Mouse (Mus musculus): ENCODE measurements at regions not wholly inside any gene's neighbourhood (a gene's known extent, or its start where the extent isn't known, plus 50 kb on each side); places are given as distances from the start of the nearest gene placed in this dataset.

DNA sequence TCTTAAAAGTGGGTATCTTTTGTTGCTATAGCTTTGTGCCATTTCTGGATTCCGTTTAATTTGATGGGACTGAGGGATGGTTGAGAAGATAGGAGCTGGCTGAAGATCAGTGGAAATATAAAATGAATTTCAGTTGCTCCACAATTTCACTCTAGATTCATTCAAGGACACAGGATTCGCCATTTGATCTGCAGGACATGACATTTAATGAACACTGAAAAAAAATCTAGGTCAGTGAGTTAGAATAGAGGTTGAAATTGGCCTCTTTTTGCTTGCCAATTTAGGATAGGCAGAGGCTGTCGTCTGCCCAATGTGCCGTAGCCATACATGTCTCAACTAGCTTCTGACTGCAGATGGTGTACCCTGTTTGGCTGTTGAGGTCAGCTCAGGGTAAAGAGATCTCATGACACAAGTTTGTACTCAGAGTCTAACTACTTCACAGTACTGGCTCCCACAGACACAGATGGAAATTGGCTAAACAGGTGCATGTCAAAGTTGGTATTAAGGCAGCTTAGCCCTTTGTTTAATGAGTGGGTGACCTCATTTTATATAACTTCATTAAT lies 449.5 kb upstream of the Tle4 start:
- DNase-seq = no peak

DNA sequence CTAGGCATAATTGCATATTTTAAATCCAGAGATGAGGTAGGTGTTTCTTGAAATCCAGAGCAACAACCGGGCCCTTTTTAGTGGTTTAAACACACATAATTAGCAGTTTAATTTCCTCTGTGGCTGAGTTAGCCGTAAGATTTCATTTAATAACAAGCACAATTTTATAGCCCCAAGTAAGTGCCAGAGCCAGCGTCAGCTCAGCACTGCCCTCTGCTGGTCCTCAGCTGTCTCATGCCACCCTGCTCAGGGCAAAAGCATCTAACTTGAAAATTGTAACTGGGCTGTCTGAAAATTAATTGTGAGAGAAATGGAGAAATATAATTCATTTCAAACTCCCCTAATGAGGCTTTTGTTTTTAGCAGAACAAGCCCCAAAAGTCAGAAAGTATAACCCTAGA lies 437.7 kb upstream of the Tle4 start:
- peak; percentile 73 for DNase-seq

DNA sequence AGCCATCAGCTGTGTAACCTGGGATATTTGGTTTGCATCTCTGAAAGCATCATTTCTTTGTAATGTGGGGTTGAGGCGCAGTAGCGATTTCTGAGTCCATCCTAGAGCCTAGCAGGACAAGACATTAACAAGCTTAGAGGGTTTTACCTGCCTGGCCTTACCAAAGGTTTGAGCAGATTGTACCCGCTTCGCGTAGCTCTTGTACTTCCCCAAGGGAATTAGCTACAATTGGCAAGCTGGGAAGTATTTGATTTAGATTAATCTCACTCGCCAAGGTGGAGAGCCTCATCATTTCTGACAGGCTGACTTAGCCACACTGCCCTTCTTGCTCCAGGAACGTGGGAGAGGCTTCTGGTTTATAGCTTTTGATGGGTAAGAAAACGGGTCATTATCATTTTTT lies 436.1 kb upstream of the Tle4 start:
- DNase-seq = no peak

DNA sequence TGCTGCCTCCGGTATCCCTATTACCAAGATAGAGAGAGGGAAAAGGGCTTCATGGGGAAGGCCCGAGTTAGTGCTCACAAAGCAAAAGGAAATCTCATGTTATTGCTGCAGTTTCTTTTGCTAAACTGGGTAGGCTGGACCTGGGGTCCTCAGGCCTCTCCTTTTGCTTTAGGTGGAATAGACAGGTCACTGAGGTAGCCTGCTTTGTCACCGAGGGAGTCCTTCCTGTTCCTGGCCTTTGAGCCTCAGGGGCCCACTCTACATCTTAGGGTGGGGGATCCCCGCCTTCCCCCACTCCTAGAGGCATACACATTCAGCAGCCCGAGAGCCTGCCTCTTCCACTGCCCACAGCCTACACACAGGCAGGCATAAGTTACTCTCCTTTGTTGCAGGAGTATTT lies 435.5 kb upstream of the Tle4 start:
- DNase-seq = no peak

DNA sequence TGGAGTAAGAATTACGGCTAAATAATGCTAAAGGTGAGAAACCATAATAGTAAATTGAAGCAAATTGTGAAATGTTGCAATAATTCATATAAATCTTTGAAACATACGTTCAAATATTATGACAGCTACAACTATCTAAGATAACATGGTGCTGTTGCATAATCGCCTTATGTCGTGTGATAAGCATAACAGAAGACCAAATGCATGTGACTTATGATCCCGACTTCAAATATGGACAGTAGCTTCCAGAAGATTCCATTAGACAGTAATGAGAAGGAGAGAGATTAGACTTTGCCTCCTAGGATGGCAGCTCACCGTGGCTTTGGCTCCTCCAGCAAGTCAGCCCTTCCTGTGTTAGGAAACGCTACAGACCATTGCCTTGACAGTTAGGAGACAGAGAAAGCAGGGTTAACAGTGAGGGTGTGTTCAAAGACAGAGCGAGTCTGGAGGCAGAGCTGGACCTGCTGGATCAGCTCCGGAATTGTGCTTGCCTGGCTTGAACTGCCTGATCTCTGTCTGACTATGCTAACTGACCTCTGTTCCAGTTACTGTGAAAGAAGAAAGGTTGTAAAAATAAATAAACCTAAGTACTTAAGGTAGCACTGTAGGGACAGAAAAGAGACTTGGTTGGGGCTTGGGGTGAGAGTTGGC lies 434.6 kb upstream of the Tle4 start:
- DNase-seq = no peak

DNA sequence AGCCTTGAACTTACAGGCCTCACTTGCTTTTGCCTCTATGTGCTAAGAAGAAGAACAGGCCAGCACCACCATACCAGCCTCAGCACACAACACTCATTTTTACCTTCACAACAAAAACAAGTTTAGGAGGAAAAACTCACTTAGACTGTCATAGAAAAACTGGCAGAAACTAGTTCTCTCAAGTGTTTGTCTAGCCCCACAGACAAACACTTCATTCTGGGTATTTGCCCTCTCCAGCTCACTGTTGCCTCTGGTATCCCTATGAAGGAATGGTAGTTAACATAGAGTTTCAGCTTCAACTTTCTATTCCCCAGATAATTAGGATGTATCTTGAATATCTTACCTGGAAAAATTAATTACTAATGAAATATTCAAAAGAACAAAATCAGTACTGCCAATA lies 433.6 kb upstream of the Tle4 start:
- DNase-seq = no peak

DNA sequence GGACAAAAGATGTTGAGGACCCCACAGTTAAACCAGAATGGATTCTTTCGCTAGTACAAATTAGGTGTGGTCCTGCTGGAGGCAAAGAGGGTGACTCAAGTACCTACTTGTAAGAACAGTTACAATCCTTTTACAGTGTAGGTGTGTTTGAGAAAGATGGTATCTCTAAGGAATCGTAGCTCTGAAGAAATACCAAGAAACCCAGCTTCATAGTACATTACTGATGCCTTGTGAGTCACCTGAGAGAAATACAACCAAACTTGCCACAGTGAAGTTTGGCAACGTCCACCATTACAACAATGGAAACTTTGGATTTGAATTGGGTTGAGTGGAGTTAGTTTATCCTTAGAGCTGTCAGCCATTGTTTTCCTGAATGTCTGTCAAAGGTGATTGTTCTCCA lies 405.7 kb upstream of the Tle4 start:
- no peak for DNase-seq

DNA sequence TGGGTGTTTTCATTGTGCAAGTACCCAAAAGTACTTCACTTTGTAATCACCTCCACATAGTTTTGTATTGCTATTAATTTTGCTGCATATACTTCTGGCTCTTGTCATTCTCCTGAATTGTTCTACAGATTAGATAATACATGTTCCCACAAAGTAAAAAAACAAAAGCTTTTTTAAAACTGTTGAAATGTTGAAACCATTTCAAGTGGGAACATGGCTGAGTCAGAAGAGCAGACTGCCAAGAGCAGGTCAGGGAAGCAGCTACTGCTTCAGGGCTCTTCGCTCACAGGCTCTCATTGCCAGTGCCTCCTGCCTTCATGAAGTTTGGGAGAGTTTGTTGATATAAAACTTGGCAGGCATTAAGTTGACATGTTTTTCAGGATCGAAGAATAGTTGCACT lies 395.5 kb upstream of the Tle4 start:
- no peak for DNase-seq

DNA sequence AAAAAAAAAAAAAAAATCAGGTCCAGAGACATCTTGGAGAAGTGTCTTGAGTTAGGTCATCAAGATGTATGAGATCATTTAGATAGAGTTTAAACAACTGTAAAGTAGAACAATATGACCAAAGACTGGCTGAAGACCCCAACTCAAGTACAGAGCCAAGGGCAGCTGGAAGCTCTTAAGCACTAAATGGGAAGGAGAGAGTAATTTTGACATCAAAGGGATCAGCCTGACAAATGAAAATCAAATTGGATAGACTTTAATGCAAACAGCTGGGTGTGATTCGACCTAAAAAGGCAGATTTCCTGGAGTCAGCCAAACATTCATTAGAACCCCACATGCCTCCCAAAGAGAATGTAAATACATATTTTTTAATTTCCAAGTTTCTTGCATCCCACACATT lies 372.3 kb upstream of the Tle4 start:
- no peak for DNase-seq

DNA sequence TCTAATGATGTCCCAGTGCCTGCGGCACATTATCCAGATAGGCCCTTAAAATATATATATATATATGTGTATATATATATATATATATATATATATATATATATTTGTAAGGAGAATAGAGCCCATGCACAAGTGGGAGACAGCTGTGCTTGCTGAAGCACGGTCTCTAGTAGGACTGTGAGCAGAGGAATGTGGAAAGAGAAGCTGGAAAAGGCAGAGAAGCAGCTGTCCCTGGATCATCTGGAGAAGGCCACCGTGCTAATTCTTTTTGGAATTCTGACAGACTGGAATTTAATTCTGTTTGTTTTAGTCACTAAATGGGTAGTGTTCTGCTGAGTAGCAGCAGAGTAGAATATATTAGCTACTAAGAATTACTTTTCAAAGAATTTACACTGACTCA lies 370.4 kb upstream of the Tle4 start:
- DNase-seq = no peak

DNA sequence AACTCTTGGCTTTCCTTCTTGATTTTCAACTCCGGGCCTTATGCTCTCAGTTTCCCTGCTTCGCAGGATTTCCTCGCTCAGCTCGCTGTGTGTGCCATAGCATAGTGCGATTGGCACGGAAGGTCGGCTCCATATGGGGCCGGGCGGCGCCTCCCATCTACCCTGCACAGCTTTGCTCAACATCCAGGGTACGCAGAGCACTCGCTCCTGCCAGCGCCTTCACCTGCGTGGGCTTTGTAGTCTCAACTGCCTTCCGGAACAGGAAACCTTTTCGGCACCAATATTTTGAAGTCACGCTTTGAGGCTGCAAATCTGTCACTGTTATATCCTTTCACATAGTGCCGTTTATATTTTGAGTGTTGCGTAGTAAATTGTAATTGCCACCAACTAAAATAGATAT lies 359.9 kb upstream of the Tle4 start:
- no peak for DNase-seq

DNA sequence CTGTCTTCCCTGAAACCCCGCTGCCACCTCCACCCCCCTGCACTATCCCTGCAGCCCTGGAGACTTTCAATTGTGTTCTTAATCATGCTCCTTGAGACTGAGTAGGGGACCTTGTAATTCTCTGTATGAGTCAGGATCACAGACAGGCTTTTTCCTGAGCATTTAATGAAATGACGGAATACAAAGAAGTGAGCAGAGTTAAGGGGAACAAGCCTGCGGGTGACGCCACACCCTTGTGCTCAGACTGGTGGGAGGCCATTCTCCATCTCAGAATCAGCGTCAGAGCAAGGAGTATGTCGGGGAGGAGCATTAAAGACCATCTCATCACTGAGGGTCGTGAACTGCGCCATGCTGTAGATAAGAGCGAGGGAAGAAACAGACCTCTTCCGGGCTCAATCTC lies 359.3 kb upstream of the Tle4 start:
- DNase-seq = no peak

DNA sequence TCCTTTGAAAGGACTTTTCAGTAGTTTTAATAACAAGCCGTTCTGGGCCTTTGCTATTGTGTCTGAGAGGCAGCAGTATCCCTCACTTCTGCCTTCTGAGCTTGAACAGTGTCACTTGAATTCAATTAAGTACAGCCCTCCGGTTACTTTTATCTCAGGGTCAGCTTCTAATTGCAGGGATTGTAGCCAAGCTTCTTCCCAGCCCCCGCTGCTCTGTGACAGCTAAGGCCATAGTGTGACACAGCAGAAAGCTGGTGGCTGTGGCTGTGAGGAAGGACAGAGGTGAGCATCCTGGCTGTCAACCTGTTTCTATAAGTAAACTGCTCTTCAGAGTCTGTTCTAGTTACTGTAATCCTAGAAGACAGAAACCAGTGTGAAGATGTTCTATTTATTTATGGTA lies 358.5 kb upstream of the Tle4 start:
- no peak for DNase-seq

DNA sequence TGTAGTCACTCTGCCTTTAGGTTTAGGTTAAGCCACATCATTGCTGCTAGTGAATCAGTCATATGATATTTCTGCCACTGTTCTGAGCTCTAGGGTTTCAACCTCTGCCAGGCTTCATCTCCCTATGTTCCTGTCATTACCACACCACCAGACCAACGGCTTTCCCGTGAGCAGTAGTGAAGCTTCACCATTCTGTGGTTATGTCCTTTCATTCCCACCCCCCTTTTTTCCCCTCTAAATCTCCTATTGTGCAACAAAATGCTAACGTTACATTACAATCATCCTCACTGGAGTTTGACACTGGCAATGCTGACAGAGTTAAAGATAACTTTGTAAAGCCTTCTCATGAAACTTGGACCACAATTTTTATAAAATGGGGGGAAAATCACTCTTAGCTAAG lies 358.1 kb upstream of the Tle4 start:
- no peak for DNase-seq

DNA sequence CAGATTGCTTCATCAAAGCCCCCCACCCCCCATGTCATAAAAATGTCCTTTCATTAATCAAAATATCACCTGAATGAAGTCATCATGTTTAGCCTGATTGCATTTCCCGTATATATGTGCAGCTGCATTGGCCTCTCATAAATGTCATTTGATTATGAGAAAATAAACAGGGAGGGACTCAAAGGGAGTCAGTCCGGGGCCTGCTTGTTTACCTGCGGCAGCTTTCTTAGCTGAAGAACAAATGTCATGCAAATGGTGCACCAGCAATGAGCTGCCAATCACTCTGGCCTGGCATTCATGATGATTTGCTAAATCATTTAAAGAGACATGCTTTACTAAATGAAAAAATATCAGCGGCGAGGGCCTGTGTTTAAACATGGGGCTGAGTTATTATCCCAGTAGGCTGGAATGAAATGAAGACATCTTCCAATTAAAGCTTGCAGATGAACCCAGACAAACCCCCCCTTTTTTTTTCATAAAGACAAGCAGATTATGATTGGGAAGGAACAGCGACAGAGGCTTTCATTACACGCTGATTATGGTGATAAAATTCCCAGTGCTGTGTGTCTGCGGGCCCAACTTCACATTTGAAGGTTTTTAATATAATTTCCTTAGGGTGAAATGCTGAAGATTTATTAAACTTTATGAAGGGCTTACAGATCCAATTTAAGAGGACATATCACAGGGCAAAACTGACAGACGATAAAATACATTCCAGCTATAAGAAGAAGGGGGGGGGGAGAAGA lies 342.5 kb upstream of the Tle4 start:
- no peak for DNase-seq

DNA sequence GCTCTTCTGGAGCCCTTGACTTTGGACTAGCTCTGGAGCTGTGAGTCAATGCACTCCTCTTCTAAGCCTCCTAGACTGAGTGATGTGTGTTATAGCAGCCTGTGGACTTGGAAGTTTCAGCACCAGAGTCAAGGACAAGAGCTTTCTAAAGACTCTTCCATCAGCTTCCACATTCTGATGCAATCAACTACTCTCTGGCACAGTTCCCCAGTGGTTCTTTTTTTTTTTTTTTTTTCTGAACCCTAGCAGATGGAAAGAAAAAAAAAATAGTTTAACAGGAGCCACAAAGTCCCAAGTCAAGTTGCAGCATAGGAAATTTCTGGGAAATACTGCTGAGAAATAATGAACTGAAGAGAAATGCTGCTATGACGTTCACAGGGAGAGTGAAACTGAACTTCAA lies 324.4 kb upstream of the Tle4 start:
- no peak for DNase-seq

DNA sequence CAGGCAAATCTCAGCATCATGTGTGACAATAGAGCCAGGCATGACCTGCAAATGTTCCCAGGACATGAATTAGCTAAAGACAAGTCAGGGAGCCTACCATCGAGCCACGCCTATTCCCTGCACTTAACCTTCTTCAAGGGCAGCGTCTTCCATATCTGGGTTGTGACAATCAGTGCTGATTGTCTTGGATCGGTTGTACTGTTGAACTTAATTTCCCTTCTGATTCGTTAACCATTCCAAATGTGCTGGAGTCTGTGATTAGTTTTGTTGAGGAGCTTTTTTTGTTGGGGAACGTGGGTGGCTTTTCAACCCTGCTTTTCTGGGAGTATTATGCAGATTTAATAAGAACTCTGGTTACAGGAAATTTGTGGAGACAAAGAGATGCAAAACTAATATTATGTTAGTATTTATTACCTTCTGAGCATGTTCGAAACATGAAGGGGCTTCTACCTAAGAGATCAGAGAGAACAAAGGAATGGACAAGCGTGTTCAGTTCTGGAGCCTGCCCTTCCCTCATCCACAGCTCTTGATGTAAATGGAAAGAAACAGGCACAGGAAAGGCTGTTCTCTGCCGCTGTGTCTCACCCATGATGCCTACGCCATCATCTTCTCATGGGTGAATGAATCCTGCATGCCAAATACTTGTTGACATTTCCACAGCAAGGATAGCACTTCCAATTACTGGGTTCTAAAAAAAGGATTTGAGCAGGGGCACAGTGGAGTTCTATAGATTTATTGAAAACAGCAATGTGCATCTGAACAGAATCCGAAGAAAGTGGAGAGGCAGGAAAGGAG lies 313.4 kb upstream of the Tle4 start:
- no peak for DNase-seq

DNA sequence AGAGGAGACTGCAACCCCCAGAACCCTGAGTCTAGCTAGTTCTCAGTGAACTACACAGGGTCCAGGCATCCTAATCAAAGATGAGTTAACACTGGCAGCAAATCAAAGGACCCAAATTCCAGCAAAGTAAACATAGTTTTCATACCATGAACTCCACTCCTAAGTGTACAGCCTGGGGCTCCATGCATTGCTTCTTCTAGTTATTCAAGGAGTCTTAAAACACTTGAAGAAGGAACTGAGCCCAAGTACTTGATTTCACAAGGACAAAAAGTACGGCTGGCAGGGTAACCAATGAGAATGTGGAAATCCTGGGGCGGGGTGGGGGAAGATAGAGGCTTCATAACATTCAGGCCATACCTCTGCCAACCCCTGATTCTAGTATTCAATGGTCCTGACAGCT lies 297.0 kb upstream of the Tle4 start:
- DNase-seq = no peak

DNA sequence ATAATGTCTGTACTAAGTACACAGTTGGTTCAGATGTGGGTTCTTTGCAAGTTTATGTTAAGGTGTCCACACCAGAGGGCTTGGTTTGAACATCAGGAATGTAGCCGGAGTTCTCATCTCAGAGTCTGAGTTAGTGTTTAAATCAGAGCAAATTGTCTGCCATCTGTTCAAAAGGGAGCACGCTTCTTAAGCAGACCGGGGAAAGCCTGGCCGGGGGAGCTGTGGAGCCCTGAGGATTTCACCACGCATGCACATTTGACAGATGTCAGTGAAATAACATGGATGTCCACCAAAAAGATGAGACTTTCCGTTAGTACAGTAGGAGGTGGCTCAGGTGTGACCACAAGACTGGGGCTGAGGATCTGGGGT lies 294.5 kb upstream of the Tle4 start:
- no peak for DNase-seq

DNA sequence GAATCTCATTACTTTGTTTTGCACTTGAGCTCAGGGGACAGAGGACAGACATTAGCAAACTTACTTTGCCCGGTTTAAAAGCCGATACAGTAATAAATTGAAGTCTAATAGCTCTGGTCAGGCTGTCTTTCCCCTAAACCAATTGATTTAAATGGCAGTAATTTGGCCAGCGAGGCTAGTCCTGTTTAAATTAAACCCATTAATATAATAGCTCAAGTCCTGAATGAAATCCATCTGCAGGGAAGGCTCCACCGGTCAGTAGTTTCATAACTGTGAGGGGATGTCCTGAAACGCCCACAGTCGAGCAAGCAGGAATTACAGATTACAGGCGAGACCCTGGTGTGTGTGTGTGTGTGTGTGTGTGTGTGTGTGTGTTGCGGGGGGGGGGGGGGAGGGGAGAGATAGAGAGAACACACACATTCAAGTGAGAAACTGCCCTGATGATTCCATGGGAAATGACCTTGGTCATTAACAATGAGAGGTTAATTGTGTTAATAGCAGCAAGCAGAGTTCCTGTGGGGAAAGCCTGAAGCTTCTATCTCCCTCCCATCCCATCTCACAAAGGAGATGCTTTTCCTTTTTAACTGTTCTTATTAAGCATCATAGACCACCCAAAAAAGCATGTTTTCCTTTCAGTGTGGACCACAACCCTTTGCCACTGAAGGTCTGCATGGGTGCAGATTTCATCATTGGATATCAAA lies 294.0 kb upstream of the Tle4 start:
- no peak for DNase-seq

DNA sequence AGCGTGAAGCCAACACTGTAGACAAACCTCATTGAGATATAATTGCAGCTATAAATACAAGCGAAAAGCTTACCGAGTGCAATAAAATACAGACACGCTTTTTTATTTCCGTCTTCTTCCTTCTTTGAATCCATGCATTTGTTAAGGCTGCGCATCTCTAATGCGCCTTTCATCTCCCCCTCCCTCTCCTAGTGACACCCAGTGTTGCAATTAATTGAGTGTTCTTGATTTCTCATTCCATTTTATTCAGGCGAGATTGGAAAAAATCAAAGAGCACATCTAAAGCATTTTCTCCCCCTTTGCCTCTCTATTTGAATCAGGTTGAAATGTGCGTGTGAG lies 293.2 kb upstream of the Tle4 start:
- no peak for DNase-seq

DNA sequence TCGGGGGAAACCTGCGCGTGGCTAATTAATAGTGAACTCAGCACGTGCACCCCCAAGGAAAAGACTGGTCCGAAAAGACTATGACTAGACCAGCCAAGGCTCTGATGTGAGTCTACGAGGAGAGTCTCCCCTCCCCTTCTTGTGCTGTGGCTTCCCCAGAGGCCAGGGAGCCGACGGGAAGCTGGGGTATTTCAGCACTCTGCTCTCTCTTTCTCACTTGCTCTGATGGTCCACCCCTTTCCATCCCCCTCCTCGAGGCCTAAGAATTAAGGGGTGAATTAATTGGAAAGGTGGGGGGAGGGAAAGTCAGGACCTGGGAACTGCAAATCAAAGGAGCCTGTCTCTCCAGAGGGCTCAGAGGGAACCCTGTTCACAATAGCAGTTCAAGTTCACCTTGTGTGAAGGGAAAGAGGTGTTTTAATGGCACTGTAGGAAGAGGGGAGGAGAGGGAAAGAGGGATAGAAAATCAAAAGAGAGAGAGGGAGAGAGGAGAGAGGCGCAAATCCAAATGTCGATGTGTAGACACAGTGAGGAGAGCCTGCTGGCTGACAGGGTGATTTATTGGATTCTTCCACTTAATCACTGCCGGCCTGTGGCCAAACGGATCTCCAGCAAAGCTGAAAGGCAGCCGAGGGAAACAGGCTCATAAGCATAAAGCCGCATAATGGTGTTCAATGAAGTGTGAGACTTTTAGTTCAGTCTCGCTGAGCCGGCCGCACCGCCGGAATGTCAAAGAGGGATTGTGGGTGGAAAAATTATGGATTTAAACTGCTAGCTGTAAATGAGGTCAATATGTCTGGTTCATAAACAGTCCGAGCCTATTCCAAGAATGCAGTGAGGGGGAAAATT lies 292.6 kb upstream of the Tle4 start:
- peak; percentile 14 for DNase-seq
